Mouse (Mus musculus): ENCODE results near the gene Olfr414.

The Olfr414 gene

DNA sequence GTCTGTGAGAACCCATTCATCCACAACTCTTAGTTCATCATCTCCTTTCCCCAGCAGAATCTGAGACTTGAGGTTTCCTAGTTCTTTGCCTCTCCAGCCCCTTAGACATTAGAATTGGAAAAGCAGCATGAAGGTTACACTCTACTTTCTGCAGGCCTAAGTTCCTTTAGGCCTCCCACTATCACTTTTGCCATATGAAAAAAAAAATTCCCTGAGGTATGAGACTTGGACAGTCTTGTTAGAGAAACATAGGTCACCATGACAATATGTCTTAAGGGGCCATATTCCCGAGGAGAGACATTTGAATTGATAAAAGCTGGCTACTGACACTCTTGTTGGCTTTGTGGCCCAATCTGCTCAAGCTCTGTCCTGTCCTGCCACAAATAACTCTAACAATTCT, at the start of gene Olfr414:
Gene Olfr414 (plus strand): TSS at position 301 of the 400 bp plus-strand sequence.
- DNase-seq (ENCODE audit: low spot score): no peak

DNA sequence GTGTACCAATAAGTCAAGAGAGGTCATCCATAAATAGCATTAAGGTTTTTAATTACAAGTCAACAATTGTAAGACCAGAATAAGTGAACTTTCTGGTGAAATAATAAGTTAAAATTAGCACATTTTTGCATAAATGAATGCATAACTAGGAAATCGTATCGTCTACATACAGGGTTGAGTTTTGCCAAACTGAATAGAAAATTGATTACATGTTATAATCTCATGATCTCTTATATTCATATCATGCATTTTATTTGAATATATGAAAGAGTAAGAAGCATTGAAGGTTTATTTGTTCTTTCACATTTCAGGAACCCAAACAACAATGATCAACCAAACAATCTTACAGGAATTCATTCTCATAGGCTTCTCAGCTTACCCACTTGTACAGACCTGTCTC, 33.1 kb upstream of the Olfr414 start, which contains the start of gene Olfr248:
Gene Olfr248 (plus strand): TSS at position 301 of the 400 bp plus-strand sequence.
- no peak for DNase-seq (ENCODE audit: low spot score)

DNA sequence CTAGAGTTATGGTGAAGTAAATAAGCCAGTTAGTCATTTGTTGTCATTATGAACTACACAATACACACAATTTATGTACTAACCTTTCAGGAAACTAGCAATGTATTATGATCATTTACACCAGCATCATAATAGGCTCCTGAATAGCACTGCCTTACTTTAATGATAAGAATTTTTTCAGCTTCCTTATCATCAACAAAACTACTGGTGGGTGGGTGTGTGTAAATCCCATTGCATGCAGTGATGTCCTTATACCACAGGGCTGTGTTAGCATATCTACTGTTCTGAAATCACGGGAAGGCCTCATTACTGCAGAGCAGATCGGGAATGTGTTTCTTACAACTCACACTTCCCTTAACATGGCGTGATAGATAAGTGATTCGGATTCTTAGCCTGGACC, 905 bp upstream of the Olfr414 start:
- no peak for DNase-seq (ENCODE audit: low spot score)

DNA sequence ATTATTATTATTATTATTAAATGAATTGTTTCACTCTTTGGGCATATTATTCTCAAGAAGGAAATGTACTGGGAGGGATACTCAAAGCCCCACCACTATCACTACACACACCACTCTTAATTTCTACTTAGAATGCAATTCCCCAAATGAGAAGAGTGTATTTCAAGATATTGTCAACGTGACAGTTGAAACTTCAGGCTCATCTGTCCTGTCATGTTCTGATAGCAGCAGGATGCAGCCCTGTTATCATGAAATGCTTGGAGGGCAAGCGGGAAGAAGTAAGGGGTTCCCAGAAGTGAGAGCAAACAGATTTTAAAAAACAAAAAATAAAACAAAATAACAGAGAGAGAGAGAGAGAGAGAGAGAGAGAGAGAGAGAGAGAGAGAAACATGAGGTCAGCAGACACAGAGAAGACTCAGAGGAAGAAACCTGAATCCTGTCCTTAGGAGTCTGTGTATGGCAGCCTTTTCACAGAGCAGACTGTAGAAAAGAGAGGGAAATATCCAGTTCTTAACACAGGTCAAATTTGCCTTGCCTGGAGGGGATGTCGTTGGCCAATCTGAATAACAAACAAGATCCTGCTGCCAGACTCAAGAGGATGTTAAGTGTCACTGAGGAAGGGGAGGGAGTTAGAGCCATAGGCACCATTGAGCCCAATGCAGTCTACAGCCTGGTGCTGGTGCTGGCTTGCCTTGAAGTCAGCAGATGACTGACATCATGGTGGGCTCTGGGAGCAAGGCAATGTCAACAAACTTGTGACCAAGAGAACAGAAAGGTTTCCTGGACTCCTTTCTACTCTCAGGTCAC, 2.5 kb downstream of the Olfr414 start:
- no peak for DNase-seq (ENCODE audit: low spot score)

DNA sequence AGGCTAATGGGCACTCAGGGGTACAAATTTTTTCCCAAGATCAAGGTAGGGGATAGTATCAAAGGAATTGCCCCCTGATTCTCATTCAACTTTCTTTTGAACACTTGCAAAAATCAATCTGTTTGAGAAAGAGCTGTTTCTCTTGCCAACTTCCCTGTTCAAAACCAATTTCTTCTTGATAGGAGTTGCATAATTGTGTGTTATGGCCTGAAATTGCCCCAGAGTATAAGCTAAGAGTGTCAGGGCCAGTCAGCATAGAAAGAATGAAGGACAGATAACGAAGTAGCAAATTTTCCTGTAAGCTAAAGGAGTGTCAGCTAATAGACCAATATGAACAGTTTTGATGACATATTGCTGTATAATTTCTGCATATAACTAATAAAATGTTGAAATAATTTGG, 3.5 kb downstream of the Olfr414 start:
- DNase-seq (ENCODE audit: low spot score): no peak

DNA sequence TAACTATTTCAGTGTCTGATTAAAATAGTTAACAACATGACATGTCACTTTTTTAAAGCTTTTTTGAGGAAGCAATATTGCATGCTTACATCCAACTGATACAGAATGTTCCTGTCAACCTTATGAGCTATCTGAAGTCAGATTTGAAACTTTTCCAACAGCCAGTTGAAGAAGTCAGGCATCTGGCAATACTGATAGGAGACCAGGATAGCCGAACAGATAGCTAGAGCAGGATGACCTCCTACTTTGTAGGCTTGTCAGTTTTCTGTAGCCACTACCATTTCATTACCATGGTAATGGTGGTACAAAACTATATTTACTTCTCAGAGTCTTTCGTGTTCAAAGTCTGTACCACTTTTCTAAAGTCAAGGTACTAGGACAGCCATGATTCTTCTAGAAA, 4.5 kb downstream of the Olfr414 start:
- DNase-seq (ENCODE audit: low spot score): no peak

DNA sequence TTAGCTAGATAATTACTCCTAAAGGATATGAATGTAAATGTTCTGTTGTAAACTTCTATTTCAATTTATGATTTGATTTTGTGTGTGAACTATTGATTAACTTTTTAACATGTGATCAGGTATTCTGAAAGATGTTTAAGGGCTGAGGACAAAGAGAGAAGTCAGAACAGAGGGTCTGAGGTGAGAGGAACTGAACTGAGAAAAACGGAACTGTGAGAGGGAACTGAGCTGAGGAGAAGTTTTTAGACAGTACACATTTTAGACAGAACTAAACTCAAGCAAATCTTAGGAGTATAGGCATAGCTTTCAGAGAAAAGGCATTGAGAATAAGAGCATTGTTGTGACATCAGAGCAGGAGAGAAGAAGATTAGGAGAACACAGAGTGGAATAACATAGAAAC, 10.3 kb downstream of the Olfr414 start:
- no peak for DNase-seq (ENCODE audit: low spot score)

DNA sequence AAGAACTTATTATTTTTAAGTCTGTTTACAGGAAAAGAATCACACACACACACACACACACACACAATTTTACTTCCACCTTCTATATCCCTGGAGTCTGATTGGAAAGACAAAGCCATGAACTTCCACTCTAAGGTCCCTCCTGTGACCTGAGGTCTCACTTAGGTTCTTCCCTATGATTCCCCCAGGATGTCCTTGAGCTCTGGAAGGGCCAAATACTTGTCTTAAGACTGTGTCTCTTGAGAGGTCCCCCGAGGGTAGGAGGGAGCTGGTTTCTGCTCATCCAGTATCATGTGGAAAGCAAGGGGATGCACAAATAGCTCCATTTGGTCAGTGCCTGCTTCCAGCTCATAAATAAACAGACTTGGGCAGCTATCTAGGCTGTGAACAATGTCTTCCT, 17.9 kb downstream of the Olfr414 start, which contains the start of gene Olfr220:
Gene Olfr220 (plus strand): TSS at position 301 of the 400 bp plus-strand sequence.
- no peak for DNase-seq (ENCODE audit: low spot score)

DNA sequence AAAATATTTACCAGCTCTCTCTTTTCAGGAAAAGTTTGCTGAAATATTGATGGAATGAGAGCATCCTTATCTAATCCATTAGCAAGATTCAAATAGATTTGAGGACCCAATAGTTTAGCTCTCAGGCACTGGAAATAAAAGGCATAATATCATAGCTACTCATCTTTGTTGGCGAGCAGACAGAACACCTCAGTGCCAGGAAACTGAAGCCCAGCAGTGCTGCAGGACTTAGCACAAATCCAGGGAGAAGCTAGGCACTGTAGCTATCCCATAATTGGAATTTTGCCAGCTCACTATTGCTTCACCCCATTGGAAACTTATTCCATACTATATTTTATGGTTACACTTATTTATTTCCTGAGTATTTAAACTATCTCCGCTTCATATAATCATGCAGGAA, 31.2 kb downstream of the Olfr414 start:
- no peak for DNase-seq (ENCODE audit: low spot score)

DNA sequence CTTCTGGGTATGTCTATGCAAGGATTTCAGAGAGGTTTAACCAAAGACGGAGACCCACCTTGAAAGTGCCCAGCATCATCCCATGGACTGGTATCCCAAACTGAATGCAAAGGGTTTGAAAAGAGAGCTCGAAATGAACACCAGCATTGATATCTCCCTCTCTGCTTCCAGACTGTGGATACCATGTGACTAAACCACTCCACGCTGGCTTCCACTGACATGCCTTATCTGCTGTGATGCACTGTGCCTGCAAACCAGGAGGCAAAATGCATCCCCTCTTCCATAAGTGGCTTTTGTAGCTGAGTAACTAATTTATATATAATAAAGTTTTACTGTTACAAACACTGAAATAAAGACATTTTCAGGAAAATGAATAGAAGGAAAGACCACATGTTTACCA, 41.5 kb downstream of the Olfr414 start:
- DNase-seq (ENCODE audit: low spot score): no peak

DNA sequence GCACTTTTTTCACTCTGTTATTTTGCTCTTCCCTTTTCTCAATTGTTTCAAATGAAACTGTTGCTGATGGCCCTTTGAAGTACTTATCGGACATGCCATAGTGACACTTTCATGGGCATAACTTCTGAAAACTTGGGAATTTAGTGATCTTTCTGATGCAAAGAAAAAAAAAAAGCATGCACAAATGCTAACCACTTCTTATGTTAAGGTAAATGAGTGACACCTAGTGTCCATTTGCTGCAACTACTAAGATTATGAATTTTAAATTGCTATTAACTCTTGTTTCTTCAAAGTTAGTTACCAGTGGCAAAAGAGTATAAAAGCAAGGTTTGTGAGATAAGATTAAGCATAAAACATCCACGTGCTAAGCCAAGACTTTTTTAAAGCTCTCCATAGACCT, 42.4 kb downstream of the Olfr414 start:
- no peak for DNase-seq (ENCODE audit: low spot score)

DNA sequence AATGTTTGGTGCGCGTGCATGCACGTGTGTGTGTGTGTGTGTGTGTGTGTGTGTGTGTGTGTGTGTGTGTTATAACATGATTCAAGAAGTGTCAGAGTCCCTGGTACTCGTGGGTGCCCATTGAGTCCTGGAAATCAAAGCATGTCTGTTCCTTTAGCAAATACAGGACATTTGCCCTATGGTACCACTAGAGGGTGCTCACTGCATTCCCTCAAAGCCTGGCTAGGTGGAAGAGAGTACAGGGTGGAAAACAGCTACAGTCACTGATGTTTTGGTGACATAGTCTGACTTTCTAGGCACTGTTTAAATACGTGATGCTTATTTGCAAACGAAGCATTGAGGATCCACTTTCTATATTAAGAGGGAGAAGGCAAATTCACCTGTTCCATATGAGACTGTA, 45.9 kb downstream of the Olfr414 start:
- DNase-seq (ENCODE audit: low spot score): peak; percentile 5

DNA sequence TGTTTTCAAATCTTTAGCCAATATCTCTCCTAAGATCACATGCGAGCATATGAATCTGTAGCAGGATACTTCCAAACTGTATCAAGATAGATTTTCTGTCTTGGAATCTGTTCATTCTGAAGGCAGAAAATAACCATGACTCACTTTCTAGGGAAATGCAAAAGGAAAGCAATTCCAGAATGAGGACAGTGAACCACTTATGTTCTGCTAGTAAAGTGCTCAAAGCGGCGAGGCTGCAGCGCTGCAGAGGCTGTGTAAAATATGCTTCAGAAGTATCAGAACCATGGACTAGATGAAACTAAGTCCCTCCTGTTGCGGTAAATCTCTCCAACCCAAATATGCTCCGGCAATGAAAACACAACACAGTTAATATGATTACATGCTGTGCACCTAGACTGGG, 58.7 kb downstream of the Olfr414 start:
- no peak for DNase-seq (ENCODE audit: low spot score)
